Mouse (Mus musculus) CH12.LX (cell line): ENCODE data around the gene Olfr5. TPM values are rescaled to one million over a fixed set of nuclear protein-coding genes. Genes with fewer than 3 reads are reported as not detected.

Source experiments
- DNase-seq: peaks from one replicate; pipeline ENCODE4 v3.0.0-alpha.2; 2013; ENCODE audit errors: extremely low read depth
- H3K27ac ChIP-seq: 2 replicates; pipeline ENCODE4 v1.5.1; 2012; ENCODE audit warnings: low read depth, mild to moderate bottlenecking, control low read depth, moderate library complexity; ENCODE audit not compliant: insufficient read depth
- H3K27me3 ChIP-seq: replicated peaks from 2 replicates; pipeline ENCODE3; 2012; ENCODE audit warnings: inconsistent platforms
- H3K36me3 ChIP-seq, 2 experiments: replicated peaks in 1 of 2; 2 replicates each; pipeline versions ENCODE3 to v1.6.1; 2012; ENCODE audit warnings: inconsistent platforms in 1 of 2, low read length in 1 of 2, mild to moderate bottlenecking in 1 of 2, mixed read lengths in 1 of 2, moderate library complexity in 1 of 2; ENCODE audit not compliant: control insufficient read depth in 1 of 2, insufficient read depth in 1 of 2
- H3K4me1 ChIP-seq, 2 experiments: 2 replicates each; pipeline ENCODE4 v1.6.1; 2012; ENCODE audit warnings: inconsistent platforms in 1 of 2, moderate library complexity in 1 of 2; ENCODE audit not compliant: insufficient read depth in 2 of 2, control insufficient read depth in 1 of 2
- H3K4me2 ChIP-seq: 2 replicates; pipeline ENCODE4 v1.6.1; 2012; ENCODE audit warnings: low read depth, mild to moderate bottlenecking, control low read depth; ENCODE audit not compliant: poor library complexity, insufficient read depth, severe bottlenecking
- H3K4me3 ChIP-seq, 3 experiments: fragments of 150-350 bp in 1 of 3; sonication (generic) in 1 of 3; replicated peaks in 1 of 3; 2 replicates each; pipeline versions ENCODE3 to v1.5.1; 2011 to 2012; ENCODE audit warnings: low read depth in 2 of 3, low read length in 2 of 3, mild to moderate bottlenecking in 2 of 3, moderate library complexity in 2 of 3, control low read depth in 1 of 3, improper control_type of control experiment in 1 of 3, inconsistent platforms in 1 of 3, mixed read lengths in 1 of 3; ENCODE audit not compliant: poor library complexity in 1 of 3
- H3K79me2 ChIP-seq: replicated peaks from 2 replicates; pipeline ENCODE4 v1.6.1; 2012; ENCODE audit warnings: mild to moderate bottlenecking, moderate library complexity; ENCODE audit not compliant: control insufficient read depth, poor library complexity, insufficient read depth, severe bottlenecking; ENCODE audit errors: extremely low read depth
- H3K9ac ChIP-seq: 2 replicates; pipeline ENCODE4 v1.6.1; 2012; ENCODE audit warnings: low read depth, mild to moderate bottlenecking, control low read depth, moderate library complexity; ENCODE audit not compliant: insufficient read depth
- H3K9me3 ChIP-seq: replicated peaks from 2 replicates; pipeline ENCODE3; 2012; ENCODE audit warnings: low read length, inconsistent platforms, mixed read lengths
- CHD2 ChIP-seq: IDR thresholded peaks from 2 replicates; pipeline ENCODE4 v1.6.1; 2011; ENCODE audit warnings: low read length, improper control_type of control experiment
- CTCF ChIP-seq, 2 experiments: IDR thresholded peaks in 1 of 2; conservative IDR thresholded peaks in 1 of 2; 2 replicates each; pipeline ENCODE4 v1.5.1; 2011 to 2012; ENCODE audit warnings: low read depth in 2 of 2, low read length in 2 of 2, improper control_type of control experiment in 1 of 2, inconsistent platforms in 1 of 2, mild to moderate bottlenecking in 1 of 2, moderate library complexity in 1 of 2
- EP300 ChIP-seq: IDR thresholded peaks from 2 replicates; pipeline ENCODE4 v1.6.1; 2011; ENCODE audit warnings: low read length, improper control_type of control experiment
- GABPA ChIP-seq: IDR thresholded peaks from 2 replicates; pipeline ENCODE4 v1.6.1; 2012; ENCODE audit warnings: low read depth, low read length, improper control_type of control experiment, inconsistent platforms; ENCODE audit not compliant: insufficient replicate concordance
- HCFC1 ChIP-seq: IDR thresholded peaks from 2 replicates; pipeline ENCODE4 v1.6.1; 2012; ENCODE audit warnings: low read depth, mild to moderate bottlenecking, inconsistent platforms, low read length, improper control_type of control experiment
- IRF4 ChIP-seq: IDR thresholded peaks from 2 replicates; pipeline ENCODE4 v1.6.1; 2014; ENCODE audit warnings: low read depth, mild to moderate bottlenecking, inconsistent platforms, low read length, improper control_type of control experiment
- MAX ChIP-seq: IDR thresholded peaks from 2 replicates; pipeline ENCODE4 v1.6.1; 2011; ENCODE audit warnings: low read length, improper control_type of control experiment
- MAZ ChIP-seq: IDR thresholded peaks from 2 replicates; pipeline ENCODE4 v1.6.1; 2012; ENCODE audit warnings: low read depth, mild to moderate bottlenecking, inconsistent platforms, low read length, improper control_type of control experiment, moderate library complexity
- MEF2A ChIP-seq: IDR thresholded peaks from 2 replicates; pipeline ENCODE4 v1.6.1; 2014; ENCODE audit warnings: low read depth, mild to moderate bottlenecking, inconsistent platforms, low read length, improper control_type of control experiment, borderline replicate concordance
- NELFE ChIP-seq: IDR thresholded peaks from 2 replicates; pipeline ENCODE4 v1.6.1; 2011; ENCODE audit warnings: low read depth, low read length, improper control_type of control experiment
- POLR2A ChIP-seq: IDR thresholded peaks from 2 replicates; pipeline ENCODE4 v1.6.1; 2011; ENCODE audit warnings: low read depth, mild to moderate bottlenecking, improper control_type of control experiment, low read length
- RAD21 ChIP-seq: IDR thresholded peaks from 2 replicates; pipeline ENCODE4 v1.6.1; 2011; ENCODE audit warnings: low read depth, mild to moderate bottlenecking, low read length, improper control_type of control experiment, moderate library complexity
- RCOR1 ChIP-seq: conservative IDR thresholded peaks from 2 replicates; pipeline ENCODE4 v1.6.1; 2012; ENCODE audit warnings: low read depth, mild to moderate bottlenecking, inconsistent platforms, low read length, improper control_type of control experiment
- SMC3 ChIP-seq: IDR thresholded peaks from 2 replicates; pipeline ENCODE4 v1.6.1; 2011; ENCODE audit warnings: low read depth, low read length, improper control_type of control experiment
- TBP ChIP-seq: conservative IDR thresholded peaks from 2 replicates; pipeline ENCODE4 v1.6.1; 2011; ENCODE audit warnings: low read depth, low read length, improper control_type of control experiment
- UBTF ChIP-seq: IDR thresholded peaks from 2 replicates; pipeline ENCODE4 v1.6.1; 2012; ENCODE audit warnings: low read depth, mild to moderate bottlenecking, inconsistent platforms, low read length, improper control_type of control experiment, moderate library complexity
- USF1 ChIP-seq: IDR thresholded peaks from 2 replicates; pipeline ENCODE4 v1.6.1; 2014; ENCODE audit warnings: low read depth, mild to moderate bottlenecking, inconsistent platforms, low read length, improper control_type of control experiment
- USF2 ChIP-seq: conservative IDR thresholded peaks from 2 replicates; pipeline ENCODE4 v1.6.1; 2011; ENCODE audit warnings: low read depth, low read length, improper control_type of control experiment
- ZC3H11A ChIP-seq: IDR thresholded peaks from 2 replicates; pipeline ENCODE4 v1.6.1; 2012; ENCODE audit warnings: low read depth, mild to moderate bottlenecking, inconsistent platforms, low read length, improper control_type of control experiment
- ZKSCAN1 ChIP-seq: IDR thresholded peaks from 2 replicates; pipeline ENCODE4 v1.6.1; 2012; ENCODE audit warnings: low read depth, inconsistent platforms, low read length, improper control_type of control experiment, borderline replicate concordance
- dilution Hi-C: fragments of 300-500 bp; cut with MboI; formaldehyde crosslinking; loops from 2 replicates; pipeline ENCODE4 v1.14.3; 2020; ENCODE audit warnings: low sequenced_read_pairs; ENCODE audit not compliant: extremely low pct_unique_long_range_greater_than_20kb, extremely low pct_ligation_motif_present
- in situ Hi-C: fragments of 300-500 bp; cut with MboI; formaldehyde crosslinking; loops from 3 replicates; pipeline ENCODE4 v1.14.3; 2019; ENCODE audit warnings: low sequenced_read_pairs, low pct_ligation_motif_present, low pct_unique_long_range_greater_than_20kb, mixed read lengths
- polyA plus RNA-seq: library from polyadenylated mRNA; unstranded; fragments of >175 nt; gene quantifications from 2 replicates; pipeline ENCODE4 v1.2.1, GENCODE M21; 2012; ENCODE audit warnings: low read depth; ENCODE audit not compliant: insufficient read length
- total RNA-seq, 2 experiments: library from RNA; depleted of rRNA; stranded (reverse); fragments of 300-350 nt in 1 of 2; fragments of >200 nt in 1 of 2; gene quantifications; 2 replicates each; pipeline ENCODE4 v1.2.3; 2012 to 2014

Gene Olfr5
- total and polyA plus RNA-seq, 3 experiments = not detected

DNA sequence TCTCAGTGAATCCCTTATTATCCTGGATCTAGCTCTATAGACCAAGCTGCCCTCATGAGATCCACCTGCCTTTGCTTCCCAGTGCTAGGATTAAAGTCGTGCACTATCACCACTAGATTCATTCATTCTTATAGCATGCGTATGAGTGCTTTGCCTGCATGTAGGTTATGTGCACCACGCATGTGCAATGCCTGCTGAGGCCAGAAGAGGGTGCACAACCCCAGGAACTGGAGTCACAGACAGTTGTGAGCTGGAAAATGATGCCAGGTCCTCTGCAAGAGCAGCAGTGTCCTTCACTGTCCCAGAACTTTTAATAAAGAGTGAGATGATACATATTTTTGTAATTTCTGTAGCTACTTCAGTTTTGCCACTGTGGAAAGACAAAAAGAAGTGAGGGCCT lies 38.3 kb upstream of the Olfr5 start:
- Histone ChIP-seq H3K27me3 (no peaks in the 10 kb centered on the region), H3K4me1 (no peaks in the 10 kb centered on the region), H3K36me3 (no peaks in the 10 kb centered on the region), H3K9ac (no peak overlapping the region)
- in situ Hi-C loops = no loop called here
- peak; percentile 1 for DNase-seq
- TF ChIP-seq CTCF (conservative IDR thresholded peaks at IDR 0.05 in 1 of 2, IDR thresholded peaks at IDR 0.05 in 1 of 2; ENCODE audit: low read depth in 2 of 2, low read length in 2 of 2) (peak in 1 of 2 experiments; percentile 27; a peak in 1 of 4 replicates), NELFE (no peak)
- TF ChIP-seq, all 38 proteins: peak for 1
- peaks cover 64% of the 10 kb centered on the region for H3K9me3 ChIP-seq
- no peak overlapping the region for H3K27ac ChIP-seq
- H3K4me3 ChIP-seq = no peak overlapping the region
- H3K79me2 ChIP-seq = no peaks in the 10 kb centered on the region
- no peak overlapping the region for H3K4me2 ChIP-seq
- dilution Hi-C loops = no loop called here

DNA sequence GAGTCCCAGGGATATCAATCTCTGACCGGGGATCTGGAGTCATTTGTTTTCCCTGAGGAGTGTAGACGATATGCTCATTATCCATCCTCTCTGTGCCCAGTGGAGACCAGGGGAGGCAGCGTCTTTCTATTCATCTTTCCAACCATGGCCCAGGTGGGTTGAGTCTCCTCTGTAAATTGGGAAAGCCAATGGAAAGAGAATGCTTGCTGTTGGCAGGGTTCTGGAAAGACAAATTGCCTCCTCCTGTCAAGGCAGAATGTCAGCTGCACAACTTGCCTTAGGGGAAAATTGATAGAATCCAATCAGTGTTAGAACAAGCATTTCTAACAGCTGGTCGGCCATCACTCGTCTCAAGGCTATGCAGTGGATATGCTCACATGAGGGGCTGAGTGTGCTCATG lies 36.1 kb upstream of the Olfr5 start, which contains the start of gene Olfr1349:
Olfr1349 (minus strand) TSS at position 101 of the 400 bp plus-strand sequence.
- Histone ChIP-seq H3K36me3 (no peaks in the 10 kb centered on the region), H3K4me2 (no peak within 1 kb of the TSS), H3K9ac (no peak within 1 kb of the TSS), H3K27me3 (no peaks in the 10 kb centered on the region), H3K4me1 (no peaks in the 10 kb centered on the region), H3K4me3 (no peak within 1 kb of the TSS), H3K79me2 (no peaks in the 10 kb centered on the region), H3K9me3 (peaks cover 66% of the 10 kb centered on the region), H3K27ac (no peak within 1 kb of the TSS)
- dilution Hi-C loops (no loop called here), in situ Hi-C loops (no loop called here)
- no peak for DNase-seq
- TF ChIP-seq CTCF (conservative IDR thresholded peaks at IDR 0.05 in 1 of 2, IDR thresholded peaks at IDR 0.05 in 1 of 2; ENCODE audit: low read depth in 2 of 2, low read length in 2 of 2) (no peak), USF1 (no peak), MAZ (no peak), SMC3 (no peak), ZC3H11A (no peak), EP300 (no peak), HCFC1 (no peak), MAX (no peak), GABPA (no peak), ZKSCAN1 (no peak), RCOR1 (no peak), UBTF (no peak), RAD21 (no peak), CHD2 (no peak), IRF4 (no peak), POLR2A (no peak), USF2 (no peak), MEF2A (no peak), TBP (no peak)
